Mouse (Mus musculus) gastrocnemius, postnatal 14 days (tissue): ENCODE data around the gene Ugt1a8. TPM values are rescaled to one million over a fixed set of nuclear protein-coding genes. Genes with fewer than 3 reads are reported as not detected.
"Not testable (repeated sequence)": the region's sequence is repeated elsewhere in the genome, so short reads cannot be mapped to it uniquely, and the experiment has no call there.

Source experiments
- DNase-seq: peaks from one replicate; pipeline ENCODE4 v3.0.0; 2021; ENCODE audit warnings: mixed read lengths
- intact Hi-C: fragments of 180-260 bp; cut with DNase I; formaldehyde crosslinking; loops from one replicate; pipeline ENCODE4 v1.15.1; 2025; ENCODE audit warnings: low total_unique reads
- total RNA-seq, 2 experiments: library from RNA; stranded (reverse); gene quantifications; 2 replicates each; pipeline ENCODE4 v1.2.3; 2021

The Ugt1a8 gene
- total RNA-seq, 2 experiments from 2014 or later: not detected

DNA sequence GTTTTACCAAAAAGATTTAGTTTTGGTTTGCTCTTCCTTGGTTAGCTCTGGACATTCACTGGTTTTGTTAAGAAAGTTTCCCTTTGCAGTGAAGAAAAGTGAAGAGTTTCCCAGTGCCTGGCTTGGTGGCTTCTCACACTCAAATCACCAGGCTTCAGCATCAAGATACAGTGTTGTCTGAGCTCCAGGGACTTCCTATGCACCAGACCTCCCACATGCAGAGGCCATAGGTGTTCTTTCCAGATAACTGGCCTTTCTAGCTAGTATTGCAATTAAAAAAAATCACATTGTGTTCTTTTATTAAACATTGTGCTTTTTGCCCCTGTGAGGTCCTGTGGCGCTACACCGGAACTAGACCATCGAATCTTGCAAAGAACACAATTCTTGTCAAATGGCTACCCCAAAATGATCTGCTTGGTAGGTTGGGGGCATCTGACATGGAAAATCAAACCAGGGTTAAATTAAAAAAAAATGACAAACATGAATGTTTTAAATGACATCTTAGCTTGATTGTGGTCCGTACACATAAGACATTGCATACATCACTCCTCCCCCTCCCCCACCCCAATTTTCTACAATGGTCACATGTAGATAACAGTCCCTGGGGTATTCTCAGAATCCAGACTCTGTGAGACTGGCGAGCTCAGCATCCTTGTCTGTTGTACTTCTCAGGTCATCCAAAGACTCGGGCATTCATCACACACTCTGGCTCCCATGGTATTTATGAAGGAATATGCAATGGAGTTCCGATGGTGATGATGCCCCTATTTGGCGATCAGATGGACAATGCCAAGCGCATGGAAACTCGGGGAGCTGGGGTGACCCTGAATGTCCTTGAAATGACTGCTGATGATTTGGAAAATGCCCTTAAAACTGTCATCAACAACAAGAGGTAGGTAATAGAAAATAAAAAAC lies 128.1 kb downstream of the Ugt1a8 start:
- intact Hi-C loops: no loop called here

DNA sequence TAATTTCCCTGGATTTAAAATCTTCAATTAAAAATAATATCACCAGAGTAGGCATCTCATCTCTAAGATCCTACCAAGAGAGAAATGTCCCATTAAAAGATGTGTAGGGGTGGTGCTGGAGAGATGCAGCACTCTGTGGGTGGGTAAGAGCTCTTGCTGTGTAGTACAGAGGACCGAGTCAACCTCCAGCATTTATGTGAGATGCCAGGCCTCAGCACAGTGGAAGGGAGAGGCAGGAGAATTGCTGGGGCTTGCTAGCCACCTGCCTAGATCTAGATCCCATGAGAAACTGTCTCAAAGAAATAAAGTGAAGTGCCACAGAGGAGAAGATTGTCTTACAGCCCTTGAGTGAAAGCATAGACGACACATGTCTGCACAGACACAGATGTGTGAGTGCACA lies 128.9 kb downstream of the Ugt1a8 start:
- intact Hi-C loops: no loop called here
- no peak for DNase-seq

More for the DNA sequence above, 128.1 kb downstream of the Ugt1a8 start:
- no peak for DNase-seq

- DNase-seq: no peak
- intact Hi-C loops: no loop called here
Observed at GRCm38 (mm10) chr1:88217144-88217543, 129.5 kb downstream of the Ugt1a8 start.

DNA sequence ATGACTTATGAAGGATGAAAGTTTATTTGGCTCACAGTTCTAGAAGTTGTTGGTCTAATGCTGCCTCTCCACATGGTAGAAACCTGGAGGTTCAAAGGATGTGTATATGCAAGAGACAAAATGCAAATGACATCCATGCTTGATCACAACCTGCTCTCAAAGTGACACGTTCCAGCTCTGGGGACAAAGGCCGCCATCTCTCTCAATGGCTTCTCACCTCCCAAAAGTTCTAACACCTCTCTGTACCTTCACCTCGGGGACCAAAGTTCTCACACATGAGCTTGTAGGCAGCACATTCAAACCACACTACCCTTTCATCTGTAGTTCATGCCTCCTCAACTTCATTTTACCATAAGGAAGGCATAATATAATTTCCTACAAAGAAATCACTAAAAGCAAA lies 130.0 kb downstream of the Ugt1a8 start:
- no peak for DNase-seq
- intact Hi-C loops: no loop called here

- no peak for DNase-seq
- intact Hi-C loops: no loop called here
Observed at GRCm38 (mm10) chr1:88218051-88218450, 130.4 kb downstream of the Ugt1a8 start.

GRCm38 (mm10) chr1:88218591-88218990 lies 131.0 kb downstream of the Ugt1a8 start:
- DNase-seq: no peak
- intact Hi-C loops: no loop called here

DNA sequence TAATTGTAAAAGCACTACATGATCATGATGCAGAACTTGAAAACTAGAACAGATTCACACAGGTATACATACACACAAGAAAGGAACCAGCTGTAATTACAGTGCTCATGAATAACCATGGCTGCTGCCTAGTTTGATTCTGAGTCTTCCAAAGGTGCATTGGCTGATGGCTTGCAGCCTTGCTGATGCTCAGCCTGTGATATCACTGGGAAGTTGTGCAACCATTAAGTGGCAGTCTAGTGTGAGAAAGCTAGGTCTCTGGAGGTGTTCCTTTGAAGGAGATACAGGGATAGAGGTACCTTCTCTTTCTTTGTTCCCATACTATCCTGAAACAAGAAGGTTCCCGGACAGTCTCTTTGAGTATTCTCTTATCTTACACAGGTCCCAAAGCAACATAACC lies 131.4 kb downstream of the Ugt1a8 start:
- intact Hi-C loops: no loop called here
- DNase-seq: no peak

DNA sequence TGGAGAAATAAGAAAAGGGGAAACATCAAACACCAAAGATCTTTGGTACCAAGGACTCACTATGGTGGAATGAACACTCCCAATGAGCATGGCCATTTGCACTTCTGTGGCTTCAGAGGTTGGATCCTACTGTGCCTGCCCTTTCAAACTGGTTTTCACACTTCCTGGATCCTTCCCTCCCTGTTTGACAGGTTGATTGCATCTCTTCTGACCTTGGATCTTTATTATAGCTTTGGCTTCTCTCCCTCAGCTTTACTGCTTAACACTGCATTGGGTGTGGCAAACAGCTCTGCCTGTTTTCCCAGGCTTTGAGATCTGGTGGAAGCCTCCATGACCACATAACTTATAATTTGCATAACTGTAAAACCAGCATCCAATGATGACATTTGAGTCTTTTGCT lies 132.7 kb downstream of the Ugt1a8 start:
- intact Hi-C loops: no loop called here
- no peak for DNase-seq

GRCm38 (mm10) chr1:88222216-88222615 lies 134.6 kb downstream of the Ugt1a8 start:
- intact Hi-C loops: no loop called here
- no peak for DNase-seq

DNA sequence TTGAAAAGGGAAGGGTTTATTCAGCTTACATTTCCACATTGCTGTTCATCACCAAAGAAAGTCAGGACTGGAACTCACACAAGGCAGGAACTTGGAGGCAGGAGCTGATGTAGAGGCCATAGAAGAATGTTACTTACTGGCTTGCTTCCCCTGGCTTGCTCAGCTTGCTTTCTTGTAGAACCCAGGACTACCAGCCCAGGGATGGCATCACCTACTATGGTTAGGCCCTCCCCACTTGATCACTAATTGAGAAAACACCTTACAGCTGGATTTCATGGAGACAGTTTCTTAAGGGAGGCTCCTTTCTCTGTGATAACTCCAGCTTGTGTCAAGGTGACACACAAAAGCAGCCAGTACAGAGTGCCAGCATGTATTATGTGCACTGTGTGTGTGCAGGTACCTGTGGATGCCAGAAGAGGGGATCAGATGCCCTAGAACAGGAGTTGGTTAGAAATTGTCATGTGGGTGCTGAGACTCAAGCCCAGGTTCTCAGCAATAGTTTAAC lies 135.4 kb downstream of the Ugt1a8 start:
- DNase-seq, intact Hi-C loops: not testable (repeated sequence)

DNA sequence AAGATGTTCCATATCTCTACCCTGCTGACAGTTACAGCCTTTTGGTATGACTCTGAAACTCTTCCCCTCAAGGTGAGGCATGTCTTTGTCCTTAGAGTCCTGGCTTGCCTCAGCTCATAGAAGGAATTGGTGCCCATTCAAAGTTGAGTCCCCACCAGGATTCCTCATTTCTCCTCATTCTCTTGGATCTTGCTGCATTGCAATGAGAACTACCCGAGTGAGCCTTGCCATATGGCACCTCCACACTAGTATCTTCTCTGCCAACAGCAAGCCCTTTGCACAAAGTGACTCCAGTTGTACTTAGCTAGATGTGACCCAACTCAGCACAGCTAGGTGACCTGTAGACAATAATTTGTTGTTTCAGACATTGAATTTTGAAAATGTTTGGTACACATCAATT lies 136.0 kb downstream of the Ugt1a8 start:
- DNase-seq: no peak
- intact Hi-C loops: no loop called here

GRCm38 (mm10) chr1:88224029-88224776 lies 136.6 kb downstream of the Ugt1a8 start:
- DNase-seq: no peak
- intact Hi-C loops: no loop called here

GRCm38 (mm10) chr1:88225301-88225700 lies 137.7 kb downstream of the Ugt1a8 start:
- DNase-seq, intact Hi-C loops: not testable (repeated sequence)

- intact Hi-C loops: no loop called here
- no peak for DNase-seq
Observed at GRCm38 (mm10) chr1:88225741-88226140, 138.1 kb downstream of the Ugt1a8 start.

GRCm38 (mm10) chr1:88226670-88227379 lies 139.2 kb downstream of the Ugt1a8 start, which contains the start of gene Mroh2a:
Gene Mroh2a (plus strand): TSS chr1:88226986.
- DNase-seq: no peak
- intact Hi-C loops: no loop called here

- intact Hi-C loops: no loop called here
- DNase-seq: no peak
Observed at GRCm38 (mm10) chr1:88227482-88227881, 139.9 kb downstream of the Ugt1a8 start.

GRCm38 (mm10) chr1:88228121-88228520 lies 140.5 kb downstream of the Ugt1a8 start:
- DNase-seq: no peak
- intact Hi-C loops: no loop called here

- intact Hi-C loops: no loop called here
- DNase-seq: no peak
Observed at GRCm38 (mm10) chr1:88229566-88229965, 142.0 kb downstream of the Ugt1a8 start.

DNA sequence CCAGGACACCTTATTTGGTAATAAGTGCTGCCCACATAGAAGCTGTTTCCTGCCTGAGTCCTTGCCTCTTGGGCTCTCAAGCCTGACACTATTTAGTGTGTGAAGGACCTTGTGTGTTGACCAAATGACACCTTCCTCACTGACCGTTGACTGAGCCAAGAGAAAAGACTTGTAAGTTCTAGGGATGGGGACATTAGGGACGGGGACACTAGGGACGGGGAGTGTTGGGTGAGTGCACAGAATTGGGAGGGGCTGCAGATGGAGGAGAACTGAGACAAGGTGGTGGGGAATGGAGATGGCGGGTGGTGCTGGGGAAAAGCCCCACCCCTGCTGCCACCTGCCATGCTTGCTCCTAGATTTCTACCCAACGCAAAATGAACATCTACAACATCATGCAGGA lies 142.4 kb downstream of the Ugt1a8 start:
- intact Hi-C loops: no loop called here
- DNase-seq: no peak

- intact Hi-C loops: no loop called here
- DNase-seq: no peak
Observed at GRCm38 (mm10) chr1:88230421-88230820, 142.8 kb downstream of the Ugt1a8 start.
